Mouse (Mus musculus): ENCODE measurements around the gene Tmub2.

GRCm38 (mm10) chr11:102330039-102330438 lies 45.3 kb downstream of the Tmub2 start:
- TF ChIP-seq POLR2A (IDR thresholded peaks at IDR 0.05; ENCODE audit: insufficient read depth, low read depth, low read length), result no peak
- TF ChIP-seq CTCF (IDR thresholded peaks at IDR 0.05; ENCODE audit: insufficient read depth, low read depth, low read length), result no peak

All from olfactory bulb, adult 2 months (tissue).